Mouse (Mus musculus) hindbrain, embryonic 15.5 days (tissue): Measurements from ENCODE around the gene Stac2. TPM values are rescaled to one million over a fixed set of nuclear protein-coding genes. Genes with fewer than 3 reads are reported as not detected.

Experiments used
- ATAC-seq: fragments of 200-750 bp; cut with Nextera tagmentation; 2 replicates; pipeline ENCODE4 v1.8.0; 2017; ENCODE audit warnings: low read depth, moderate number of reproducible peaks, moderate TSS enrichment; ENCODE audit not compliant: low FRiP score
- H3K27ac ChIP-seq: fragments of 300-500 bp; sonication (generic); replicated peaks from 2 replicates; pipeline ENCODE4 v1.5.1; 2015; ENCODE audit warnings: mild to moderate bottlenecking, inconsistent platforms
- H3K27me3 ChIP-seq: fragments of 300-500 bp; sonication (generic); 2 replicates; pipeline ENCODE4 v1.6.1; 2015; ENCODE audit warnings: control low read depth, inconsistent platforms
- H3K36me3 ChIP-seq: fragments of 300-500 bp; sonication (generic); 2 replicates; pipeline ENCODE4 v1.6.1; 2015; ENCODE audit warnings: control low read depth, inconsistent platforms
- H3K4me1 ChIP-seq: fragments of 300-500 bp; sonication (generic); replicated peaks from 2 replicates; pipeline ENCODE4 v1.6.1; 2015; ENCODE audit warnings: control low read depth, inconsistent platforms
- H3K4me2 ChIP-seq: fragments of 300-500 bp; sonication (generic); 2 replicates; pipeline ENCODE4 v1.6.1; 2015; ENCODE audit warnings: moderate library complexity, mild to moderate bottlenecking, inconsistent platforms
- H3K4me3 ChIP-seq: fragments of 300-500 bp; sonication (generic); 2 replicates; pipeline ENCODE4 v1.5.1; 2015; ENCODE audit warnings: mild to moderate bottlenecking, inconsistent platforms
- H3K9ac ChIP-seq: fragments of 300-500 bp; sonication (generic); 2 replicates; pipeline ENCODE4 v1.6.1; 2015; ENCODE audit warnings: inconsistent platforms
- H3K9me3 ChIP-seq: fragments of 300-500 bp; sonication (generic); 2 replicates; pipeline ENCODE4 v1.6.1; 2016; ENCODE audit warnings: control low read depth, inconsistent platforms
- WGBS: fragments of 180-500 bp; shearing (Covaris S2); methylation state at CpG from one replicate; pipeline ENCODE4 v1.1.7; 2015; 5-methylcytosine and 5-hydroxymethylcytosine counted together
- polyA plus RNA-seq: library from polyadenylated mRNA; unstranded; fragments of >200 nt; fragmentation: Nextera tagmentation; extraction: Ambion mirVana; gene quantifications from 2 replicates; pipeline ENCODE4 v1.2.1, GENCODE M21; 2015

Gene Stac2
- polyA plus RNA-seq, 1 experiment from 2014 or later = 9.7 TPM

- H3K27me3 ChIP-seq = peaks cover 23% of the 10 kb centered on the region
- no peak overlapping the region for H3K4me2 ChIP-seq
- 78% methylated on average over 14 of the region's 14 CpGs for WGBS
- H3K9me3 ChIP-seq = no peaks in the 10 kb centered on the region
- peaks cover 31% of the 10 kb centered on the region for H3K4me1 ChIP-seq
- no peak overlapping the region for H3K9ac ChIP-seq
- no peaks in the 10 kb centered on the region for H3K36me3 ChIP-seq
- H3K27ac ChIP-seq = no peak overlapping the region
- no peak for ATAC-seq
- H3K4me3 ChIP-seq = no peak overlapping the region
Measured at GRCm38 (mm10) chr11:98049672-98050519, 3.4 kb downstream of the Stac2 start.

- H3K4me1 ChIP-seq = peaks cover 21% of the 10 kb centered on the region
- peak; percentile 50; the same call in 1 of the 2 replicates for ATAC-seq
- no peak overlapping the region for H3K9ac ChIP-seq
- H3K36me3 ChIP-seq = no peaks in the 10 kb centered on the region
- no peak overlapping the region for H3K4me2 ChIP-seq
- no peak overlapping the region for H3K4me3 ChIP-seq
- WGBS = 58% methylated on average over 4 of the region's 4 CpGs
- H3K27ac ChIP-seq = peak overlapping the region; percentile 18; the same call in 1 of the 2 replicates
- H3K27me3 ChIP-seq = peaks cover 19% of the 10 kb centered on the region
- no peaks in the 10 kb centered on the region for H3K9me3 ChIP-seq
Measured at GRCm38 (mm10) chr11:98047745-98048144, 5.5 kb downstream of the Stac2 start.

- Histone ChIP-seq H3K9me3 (no peaks in the 10 kb centered on the region), H3K4me1 (peaks cover 8% of the 10 kb centered on the region; the same call in 1 of the 2 replicates), H3K9ac (no peak overlapping the region), H3K27me3 (peaks cover 13% of the 10 kb centered on the region), H3K4me3 (no peak overlapping the region), H3K36me3 (no peaks in the 10 kb centered on the region), H3K4me2 (no peak overlapping the region), H3K27ac (no peak overlapping the region)
- no peak for ATAC-seq
- 61% methylated on average over 1 of the region's 1 CpGs for WGBS
Measured at GRCm38 (mm10) chr11:98046466-98046865, 6.8 kb downstream of the Stac2 start.

GRCm38 (mm10) chr11:98045596-98045995, 7.7 kb downstream of the Stac2 start:
- H3K4me3 ChIP-seq = no peak overlapping the region
- 0 out of 2 replicates have a peak, but pooled peaks cover 6% of the 10 kb centered on the region for H3K4me1 ChIP-seq
- H3K9me3 ChIP-seq = no peaks in the 10 kb centered on the region
- WGBS = 69% methylated on average over 4 of the region's 4 CpGs
- peaks cover 8% of the 10 kb centered on the region; the same call in 1 of the 2 replicates for H3K27me3 ChIP-seq
- H3K27ac ChIP-seq = no peak overlapping the region
- no peak overlapping the region for H3K4me2 ChIP-seq
- no peak for ATAC-seq
- no peak overlapping the region for H3K9ac ChIP-seq
- H3K36me3 ChIP-seq = no peaks in the 10 kb centered on the region

GRCm38 (mm10) chr11:98044074-98044473, 9.2 kb downstream of the Stac2 start:
- H3K27me3 ChIP-seq = 0 out of 2 replicates have a peak, but pooled peaks cover under 1% of the 10 kb centered on the region
- WGBS = 64% methylated on average over 5 of the region's 5 CpGs
- H3K9ac ChIP-seq = no peak overlapping the region
- ATAC-seq = no peak
- H3K27ac ChIP-seq = no peak overlapping the region
- H3K4me2 ChIP-seq = no peak overlapping the region
- H3K4me3 ChIP-seq = no peak overlapping the region
- no peaks in the 10 kb centered on the region for H3K9me3 ChIP-seq
- no peaks in the 10 kb centered on the region for H3K36me3 ChIP-seq
- H3K4me1 ChIP-seq = 0 out of 2 replicates have a peak, but pooled peaks cover 6% of the 10 kb centered on the region

GRCm38 (mm10) chr11:98042741-98043140, 10.5 kb downstream of the Stac2 start:
- Histone ChIP-seq H3K27ac (no peak overlapping the region), H3K27me3 (no peaks in the 10 kb centered on the region), H3K9ac (no peak overlapping the region), H3K36me3 (no peaks in the 10 kb centered on the region), H3K9me3 (no peaks in the 10 kb centered on the region), H3K4me3 (no peak overlapping the region), H3K4me1 (0 out of 2 replicates have a peak, but pooled peaks cover under 1% of the 10 kb centered on the region), H3K4me2 (no peak overlapping the region)
- no peak for ATAC-seq
- 69% methylated on average over 6 of the region's 6 CpGs for WGBS

GRCm38 (mm10) chr11:98040975-98041374, 12.3 kb downstream of the Stac2 start:
- H3K4me1 ChIP-seq = peaks cover 7% of the 10 kb centered on the region
- WGBS = 66% methylated on average over 8 of the region's 8 CpGs
- no peaks in the 10 kb centered on the region for H3K27me3 ChIP-seq

GRCm38 (mm10) chr11:98037871-98038270, 15.4 kb downstream of the Stac2 start:
- H3K9me3 ChIP-seq = no peaks in the 10 kb centered on the region
- ATAC-seq = no peak
- 51% methylated on average over 14 of the region's 14 CpGs for WGBS

More at GRCm38 (mm10) chr11:98040975-98041374, 12.3 kb downstream of the Stac2 start:
- H3K4me2 ChIP-seq = no peak overlapping the region
- H3K9ac ChIP-seq = no peak overlapping the region
- ATAC-seq = no peak
- no peak overlapping the region for H3K27ac ChIP-seq
- no peaks in the 10 kb centered on the region for H3K9me3 ChIP-seq
- no peaks in the 10 kb centered on the region for H3K36me3 ChIP-seq
- H3K4me3 ChIP-seq = no peak overlapping the region

GRCm38 (mm10) chr11:98035977-98036377, 17.3 kb downstream of the Stac2 start:
- peak; percentile 62 for ATAC-seq
- Histone ChIP-seq H3K27ac (peak overlapping the region; percentile 23), H3K36me3 (peaks cover 4% of the 10 kb centered on the region), H3K9me3 (no peaks in the 10 kb centered on the region), H3K27me3 (no peaks in the 10 kb centered on the region), H3K4me2 (peak overlapping the region; percentile 64), H3K4me3 (peak overlapping the region; percentile 33), H3K4me1 (peaks cover 25% of the 10 kb centered on the region), H3K9ac (peak overlapping the region; percentile 37)
- under 1% methylated on average over 27 of the region's 27 CpGs for WGBS

More at GRCm38 (mm10) chr11:98037871-98038270, 15.4 kb downstream of the Stac2 start:
- no peak overlapping the region for H3K27ac ChIP-seq
- no peaks in the 10 kb centered on the region for H3K27me3 ChIP-seq
- H3K4me1 ChIP-seq = peaks cover 21% of the 10 kb centered on the region
- no peak overlapping the region for H3K4me2 ChIP-seq
- no peak overlapping the region for H3K9ac ChIP-seq
- no peak overlapping the region for H3K4me3 ChIP-seq
- H3K36me3 ChIP-seq = no peaks in the 10 kb centered on the region

GRCm38 (mm10) chr11:98034840-98035239, 18.4 kb downstream of the Stac2 start:
- peak; percentile 48; the same call in 1 of the 2 replicates for ATAC-seq
- Histone ChIP-seq H3K9ac (no peak overlapping the region), H3K36me3 (peaks cover 16% of the 10 kb centered on the region), H3K27ac (peak overlapping the region; percentile 49), H3K27me3 (no peaks in the 10 kb centered on the region), H3K4me2 (no peak overlapping the region), H3K4me3 (no peak overlapping the region), H3K4me1 (peaks cover 25% of the 10 kb centered on the region), H3K9me3 (no peaks in the 10 kb centered on the region)
- WGBS = 15% methylated on average over 4 of the region's 4 CpGs

GRCm38 (mm10) chr11:98034061-98034460, 19.2 kb downstream of the Stac2 start:
- Histone ChIP-seq H3K4me2 (no peak overlapping the region), H3K36me3 (peaks cover 23% of the 10 kb centered on the region), H3K27me3 (no peaks in the 10 kb centered on the region), H3K9me3 (no peaks in the 10 kb centered on the region), H3K9ac (no peak overlapping the region), H3K4me1 (peaks cover 25% of the 10 kb centered on the region), H3K27ac (no peak overlapping the region), H3K4me3 (no peak overlapping the region)
- no peak for ATAC-seq
- 83% methylated on average over 5 of the region's 5 CpGs for WGBS

- no peak overlapping the region for H3K4me3 ChIP-seq
- H3K4me2 ChIP-seq = no peak overlapping the region
- ATAC-seq = no peak
- no peaks in the 10 kb centered on the region for H3K9me3 ChIP-seq
- no peak overlapping the region for H3K27ac ChIP-seq
- 2% methylated on average over 5 of the region's 5 CpGs for WGBS
- H3K4me1 ChIP-seq = peaks cover 35% of the 10 kb centered on the region
- peaks cover 34% of the 10 kb centered on the region for H3K36me3 ChIP-seq
- H3K9ac ChIP-seq = no peak overlapping the region
- H3K27me3 ChIP-seq = no peaks in the 10 kb centered on the region
Measured at GRCm38 (mm10) chr11:98031443-98031770, 21.9 kb downstream of the Stac2 start.
